Mouse (Mus musculus): ENCODE data around the gene Zfp609.

- TF ChIP-seq CTCF (conservative IDR thresholded peaks at IDR 0.05; ENCODE audit: low read length): no peak
- no peak for TF ChIP-seq POU5F1 (IDR thresholded peaks at IDR 0.05; ENCODE audit: borderline replicate concordance, low read length)
Measured at GRCm38 (mm10) chr9:65743809-65744170, 83.6 kb downstream of the Zfp609 start.
